Mouse (Mus musculus): Measurements from ENCODE around the gene Akap6. TPM values are rescaled to one million over a fixed set of nuclear protein-coding genes. Genes with fewer than 3 reads are reported as not detected.

Gene Akap6
- polyA plus RNA-seq, 1 experiment from 2014 or later, result 29.1 TPM

DNA sequence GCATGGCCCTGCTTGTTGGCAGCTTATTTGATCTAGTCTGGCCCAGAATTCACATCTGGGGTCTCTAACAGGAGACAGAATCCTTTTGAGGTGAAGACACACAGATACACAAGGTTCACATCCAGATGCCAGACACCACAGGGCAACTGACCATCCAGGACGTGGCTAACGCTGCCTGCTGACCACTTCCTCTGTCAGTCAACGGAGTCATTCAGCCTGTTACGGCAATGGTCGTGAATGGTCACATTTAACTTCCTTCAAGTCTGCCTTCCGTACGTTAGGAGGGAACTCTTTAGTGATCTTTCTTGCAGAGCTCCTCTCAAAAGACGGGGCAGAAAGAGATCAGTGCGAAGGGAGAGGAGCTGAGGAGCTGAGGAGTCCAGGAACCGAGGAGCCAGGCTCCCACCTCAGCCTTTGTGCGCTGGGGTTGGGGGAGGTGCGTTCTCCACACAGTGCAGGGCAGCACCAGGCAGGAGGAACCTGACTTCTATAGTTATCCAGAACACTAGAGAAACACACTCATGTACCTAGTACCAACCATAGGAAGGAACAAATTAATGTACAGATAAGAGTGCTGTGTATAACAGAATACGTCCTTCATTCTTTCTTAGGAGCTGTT lies 209.4 kb downstream of the Akap6 start:
- ATAC-seq (replicated peaks), result 0 out of 2 replicates have a peak, but pooled peaks have one; percentile 46
- no peak overlapping the region for H3K4me2 ChIP-seq
- no peaks in the 10 kb centered on the region for H3K27me3 ChIP-seq (replicated peaks)

GRCm38 (mm10) chr12:52910345-52910744 lies 211.2 kb downstream of the Akap6 start:
- H3K9me3 ChIP-seq, result no peaks in the 10 kb centered on the region
- H3K36me3 ChIP-seq (replicated peaks), result 0 out of 2 replicates have a peak, but pooled peaks cover 3% of the 10 kb centered on the region
- H3K9ac ChIP-seq, result no peak overlapping the region
- 0 out of 2 replicates have a peak, but pooled peaks have one; percentile 37 for ATAC-seq (replicated peaks)
- 0 out of 2 replicates have a peak, but pooled peaks cover 6% of the 10 kb centered on the region for H3K4me1 ChIP-seq
- no peak overlapping the region for H3K4me2 ChIP-seq
- 84% methylated on average over 13 of the region's 13 CpGs for WGBS
- no peak overlapping the region for H3K4me3 ChIP-seq
- no peak overlapping the region for H3K27ac ChIP-seq
- H3K27me3 ChIP-seq (replicated peaks), result no peaks in the 10 kb centered on the region

More for the DNA sequence above, 209.4 kb downstream of the Akap6 start:
- Histone ChIP-seq H3K9me3 (no peaks in the 10 kb centered on the region), H3K4me3 (no peak overlapping the region), H3K4me1 (peaks cover 9% of the 10 kb centered on the region; the same call in 1 of the 2 replicates), H3K27ac (no peak overlapping the region), H3K36me3 (replicated peaks) (0 out of 2 replicates have a peak, but pooled peaks cover 3% of the 10 kb centered on the region), H3K9ac (no peak overlapping the region)
- WGBS, result 61% methylated on average over 13 of the region's 13 CpGs

- ATAC-seq (replicated peaks), result no peak
- Histone ChIP-seq H3K9me3 (no peaks in the 10 kb centered on the region), H3K27ac (no peak overlapping the region), H3K36me3 (replicated peaks) (0 out of 2 replicates have a peak, but pooled peaks cover 3% of the 10 kb centered on the region), H3K9ac (no peak overlapping the region), H3K4me2 (no peak overlapping the region), H3K4me3 (no peak overlapping the region), H3K4me1 (0 out of 2 replicates have a peak, but pooled peaks cover 4% of the 10 kb centered on the region), H3K27me3 (replicated peaks) (no peaks in the 10 kb centered on the region)
- WGBS, result 19% methylated on average over 8 of the region's 8 CpGs
Measured at GRCm38 (mm10) chr12:52910819-52911218, 211.6 kb downstream of the Akap6 start.

GRCm38 (mm10) chr12:52918939-52919338 lies 219.8 kb downstream of the Akap6 start:
- H3K36me3 ChIP-seq (replicated peaks), result no peaks in the 10 kb centered on the region
- H3K4me3 ChIP-seq, result no peak overlapping the region
- no peak overlapping the region for H3K9ac ChIP-seq
- no peaks in the 10 kb centered on the region for H3K27me3 ChIP-seq (replicated peaks)
- no peak for ATAC-seq (replicated peaks)
- H3K4me2 ChIP-seq, result no peak overlapping the region
- H3K4me1 ChIP-seq, result no peaks in the 10 kb centered on the region
- no peaks in the 10 kb centered on the region for H3K9me3 ChIP-seq
- WGBS, result 21% methylated on average over 11 of the region's 11 CpGs
- H3K27ac ChIP-seq, result no peak overlapping the region

DNA sequence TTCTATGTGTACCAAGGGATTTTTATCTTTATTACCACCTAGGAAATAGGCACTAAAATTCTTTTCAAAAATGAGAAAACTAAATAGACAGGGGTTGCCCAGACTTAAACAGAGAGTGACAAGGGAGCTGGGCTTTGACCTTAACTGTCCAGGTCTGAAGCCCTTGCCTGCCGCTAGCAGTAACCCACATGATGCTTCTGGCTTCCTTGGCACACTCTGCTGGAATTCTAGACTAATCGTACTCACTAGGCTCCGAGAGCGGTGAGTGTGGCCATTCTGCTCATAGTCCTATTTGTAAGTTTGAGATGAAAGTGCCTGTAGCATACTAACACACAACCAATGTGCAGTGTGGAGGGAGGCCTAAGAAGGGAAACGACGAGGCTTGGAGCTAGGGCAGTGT lies 223.3 kb downstream of the Akap6 start:
- H3K4me2 ChIP-seq, result no peak overlapping the region
- H3K27ac ChIP-seq, result no peak overlapping the region
- no peaks in the 10 kb centered on the region for H3K36me3 ChIP-seq (replicated peaks)
- no peaks in the 10 kb centered on the region for H3K9me3 ChIP-seq
- WGBS, result 85% methylated on average over 6 of the region's 6 CpGs
- H3K4me3 ChIP-seq, result no peak overlapping the region
- no peaks in the 10 kb centered on the region for H3K27me3 ChIP-seq (replicated peaks)
- no peak overlapping the region for H3K9ac ChIP-seq
- ATAC-seq (replicated peaks), result no peak
- H3K4me1 ChIP-seq, result no peaks in the 10 kb centered on the region

DNA sequence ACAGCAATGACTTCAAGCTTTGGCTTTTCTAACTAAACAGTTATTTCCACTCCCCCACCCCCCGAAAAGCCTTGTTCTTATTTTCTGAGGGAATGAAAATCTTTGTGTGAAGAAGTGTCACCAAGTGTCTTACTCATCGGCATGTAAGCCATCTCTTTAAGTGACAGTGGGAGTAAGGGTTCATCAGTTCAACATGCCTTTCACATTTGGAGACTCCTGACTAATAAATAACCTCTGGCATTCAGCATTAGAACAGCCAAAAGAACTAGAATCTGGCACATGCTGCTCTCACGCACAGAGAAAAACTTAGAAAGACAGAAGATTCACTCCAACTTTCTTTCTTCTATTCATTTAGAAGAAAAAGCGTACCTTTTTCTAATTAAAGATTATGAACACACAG lies 226.3 kb downstream of the Akap6 start:
- ATAC-seq (replicated peaks), result no peak
- no peak overlapping the region for H3K9ac ChIP-seq
- H3K4me1 ChIP-seq, result no peaks in the 10 kb centered on the region
- WGBS, result 87% methylated on average over 4 of the region's 4 CpGs
- H3K36me3 ChIP-seq (replicated peaks), result no peaks in the 10 kb centered on the region
- H3K9me3 ChIP-seq, result no peaks in the 10 kb centered on the region
- no peaks in the 10 kb centered on the region for H3K27me3 ChIP-seq (replicated peaks)
- no peak overlapping the region for H3K4me3 ChIP-seq
- H3K4me2 ChIP-seq, result no peak overlapping the region
- H3K27ac ChIP-seq, result no peak overlapping the region

GRCm38 (mm10) chr12:52933832-52934231 lies 234.6 kb downstream of the Akap6 start:
- Histone ChIP-seq H3K27me3 (replicated peaks) (no peaks in the 10 kb centered on the region), H3K4me3 (no peak overlapping the region), H3K9ac (no peak overlapping the region), H3K36me3 (replicated peaks) (no peaks in the 10 kb centered on the region), H3K27ac (no peak overlapping the region), H3K4me1 (peaks cover 3% of the 10 kb centered on the region; the same call in 1 of the 2 replicates), H3K4me2 (no peak overlapping the region), H3K9me3 (no peaks in the 10 kb centered on the region)
- ATAC-seq (replicated peaks), result no peak; the same call in 1 of the 2 replicates
- 65% methylated on average over 6 of the region's 13 CpGs for WGBS

DNA sequence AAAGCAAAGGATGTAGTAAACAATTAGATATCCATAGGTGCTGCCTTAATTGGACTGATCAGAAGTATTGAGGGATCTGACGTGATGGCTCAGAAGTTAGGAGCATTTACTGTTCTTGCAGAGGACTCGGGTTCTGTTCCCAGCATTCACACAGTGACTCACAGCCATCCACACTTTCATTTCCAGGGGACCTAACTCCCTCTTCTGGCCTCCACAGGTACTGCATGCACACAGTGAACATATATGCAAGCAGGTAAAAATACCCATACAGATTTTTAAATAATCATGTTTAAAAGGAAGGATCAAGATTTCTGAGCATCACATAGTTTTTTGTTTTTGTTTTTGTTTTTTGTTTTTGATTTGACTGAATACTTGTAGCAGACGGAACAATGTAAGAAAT lies 235.8 kb downstream of the Akap6 start:
- H3K9me3 ChIP-seq, result no peaks in the 10 kb centered on the region
- H3K4me1 ChIP-seq, result peaks cover 6% of the 10 kb centered on the region; the same call in 1 of the 2 replicates
- H3K4me3 ChIP-seq, result no peak overlapping the region
- 97% methylated on average over 3 of the region's 3 CpGs for WGBS
- no peak overlapping the region for H3K9ac ChIP-seq
- H3K27ac ChIP-seq, result no peak overlapping the region
- H3K27me3 ChIP-seq (replicated peaks), result no peaks in the 10 kb centered on the region
- ATAC-seq (replicated peaks), result no peak
- no peaks in the 10 kb centered on the region for H3K36me3 ChIP-seq (replicated peaks)
- H3K4me2 ChIP-seq, result no peak overlapping the region

GRCm38 (mm10) chr12:52938786-52939185 lies 239.6 kb downstream of the Akap6 start:
- Histone ChIP-seq H3K4me2 (no peak overlapping the region), H3K4me1 (peaks cover 6% of the 10 kb centered on the region; the same call in 1 of the 2 replicates), H3K4me3 (no peak overlapping the region), H3K27me3 (replicated peaks) (no peaks in the 10 kb centered on the region), H3K27ac (no peak overlapping the region), H3K9me3 (no peaks in the 10 kb centered on the region), H3K36me3 (replicated peaks) (no peaks in the 10 kb centered on the region), H3K9ac (no peak overlapping the region)
- ATAC-seq (replicated peaks), result no peak
- 88% methylated on average over 5 of the region's 5 CpGs for WGBS

GRCm38 (mm10) chr12:52939324-52939946 lies 240.3 kb downstream of the Akap6 start:
- no peak for ATAC-seq (replicated peaks)
- H3K4me3 ChIP-seq, result no peak overlapping the region
- H3K27ac ChIP-seq, result no peak overlapping the region
- peaks cover 6% of the 10 kb centered on the region; the same call in 1 of the 2 replicates for H3K4me1 ChIP-seq
- H3K9ac ChIP-seq, result no peak overlapping the region
- WGBS, result 79% methylated on average over 15 of the region's 15 CpGs
- H3K27me3 ChIP-seq (replicated peaks), result no peaks in the 10 kb centered on the region
- no peak overlapping the region for H3K4me2 ChIP-seq
- H3K36me3 ChIP-seq (replicated peaks), result no peaks in the 10 kb centered on the region
- no peaks in the 10 kb centered on the region for H3K9me3 ChIP-seq

DNA sequence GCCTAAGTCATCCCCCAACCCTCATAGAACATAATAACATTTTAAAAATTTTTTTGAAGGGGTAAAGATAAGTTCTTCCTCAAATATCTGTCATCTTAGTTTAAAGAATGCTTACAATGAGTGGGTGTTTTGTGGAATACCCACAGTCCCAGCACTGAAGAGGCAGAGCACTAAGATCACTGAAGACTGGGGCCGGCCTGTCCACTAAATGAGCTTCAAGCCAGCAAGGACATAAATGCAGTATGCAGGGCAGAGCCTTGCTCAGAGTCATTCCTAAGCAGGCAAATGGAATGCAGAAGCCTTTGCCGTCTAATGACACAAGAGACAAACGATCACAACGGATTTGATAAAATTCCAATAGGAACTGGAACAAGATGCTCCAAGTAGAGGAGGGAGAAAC lies 242.8 kb downstream of the Akap6 start:
- Histone ChIP-seq H3K9ac (no peak overlapping the region), H3K27me3 (replicated peaks) (no peaks in the 10 kb centered on the region), H3K4me3 (no peak overlapping the region), H3K4me1 (peaks cover 4% of the 10 kb centered on the region; the same call in 1 of the 2 replicates), H3K27ac (no peak overlapping the region), H3K4me2 (no peak overlapping the region), H3K36me3 (replicated peaks) (no peaks in the 10 kb centered on the region), H3K9me3 (no peaks in the 10 kb centered on the region)
- ATAC-seq (replicated peaks), result no peak
- 84% methylated on average over 4 of the region's 4 CpGs for WGBS

GRCm38 (mm10) chr12:52944274-52944673 lies 245.1 kb downstream of the Akap6 start:
- no peaks in the 10 kb centered on the region for H3K27me3 ChIP-seq (replicated peaks)
- 0 out of 2 replicates have a peak, but pooled peaks cover 2% of the 10 kb centered on the region for H3K4me1 ChIP-seq
- H3K4me3 ChIP-seq, result no peak overlapping the region
- no peak for ATAC-seq (replicated peaks)
- no peaks in the 10 kb centered on the region for H3K9me3 ChIP-seq
- H3K4me2 ChIP-seq, result no peak overlapping the region
- no peaks in the 10 kb centered on the region for H3K36me3 ChIP-seq (replicated peaks)
- no peak overlapping the region for H3K9ac ChIP-seq
- WGBS, result 72% methylated on average over 7 of the region's 7 CpGs
- no peak overlapping the region for H3K27ac ChIP-seq

All from midbrain, embryonic 15.5 days (tissue).